Mouse (Mus musculus): ENCODE data around the gene Usmg5. TPM values are rescaled to one million over a fixed set of nuclear protein-coding genes. Genes with fewer than 3 reads are reported as not detected.

The Usmg5 gene
- total RNA-seq, 2 experiments from 2014 or later: 610 to 660 TPM

- intact Hi-C loops (cut with DNase I): no loop called here
- no peak for DNase-seq
Measured at GRCm38 (mm10) chr19:47065860-47066259, 24.6 kb downstream of the Usmg5 start.

- no peak for DNase-seq
- intact Hi-C loops (cut with DNase I): no loop called here
Measured at GRCm38 (mm10) chr19:47057684-47058083, 32.8 kb downstream of the Usmg5 start.

- intact Hi-C loops (cut with DNase I): no loop called here
- DNase-seq: no peak
Measured at GRCm38 (mm10) chr19:47053471-47053870, 37.0 kb downstream of the Usmg5 start.

GRCm38 (mm10) chr19:47052927-47053326, 37.5 kb downstream of the Usmg5 start:
- intact Hi-C loops (cut with DNase I): no loop called here
- no peak for DNase-seq

GRCm38 (mm10) chr19:47050271-47051032, 40.0 kb downstream of the Usmg5 start, which contains the start of gene Pcgf6:
Gene Pcgf6 (minus strand): TSS chr19:47050906.
- DNase-seq: peak; percentile 85
- intact Hi-C loops (cut with DNase I): no loop called here

GRCm38 (mm10) chr19:47049840-47050239, 40.6 kb downstream of the Usmg5 start:
- intact Hi-C loops (cut with DNase I): no loop called here
- DNase-seq: no peak

GRCm38 (mm10) chr19:47049061-47049460, 41.4 kb downstream of the Usmg5 start:
- intact Hi-C loops (cut with DNase I): no loop called here
- DNase-seq: no peak

GRCm38 (mm10) chr19:47047236-47047833, 43.1 kb downstream of the Usmg5 start:
- intact Hi-C loops (cut with DNase I): no loop called here
- DNase-seq: no peak

- DNase-seq: no peak
- intact Hi-C loops (cut with DNase I): no loop called here
Measured at GRCm38 (mm10) chr19:47046343-47046742, 44.1 kb downstream of the Usmg5 start.

- intact Hi-C loops (cut with DNase I): no loop called here
Measured at GRCm38 (mm10) chr19:47043608-47044007, 46.8 kb downstream of the Usmg5 start.

GRCm38 (mm10) chr19:47040720-47041473, 49.5 kb downstream of the Usmg5 start:
- no peak for DNase-seq
- intact Hi-C loops (cut with DNase I): no loop called here

More at GRCm38 (mm10) chr19:47043608-47044007, 46.8 kb downstream of the Usmg5 start:
- DNase-seq: no peak

- intact Hi-C loops (cut with DNase I): no loop called here
- DNase-seq: no peak
Measured at GRCm38 (mm10) chr19:47036596-47036995, 53.9 kb downstream of the Usmg5 start.

GRCm38 (mm10) chr19:47034916-47035315, 55.5 kb downstream of the Usmg5 start:
- intact Hi-C loops (cut with DNase I): no loop called here
- DNase-seq: no peak

Other genes starting within 250 kb of the Usmg5 start
- 100 to 1,000 TPM; 246 to 250 TPM for gene Ina, start 75.9 kb downstream of the Usmg5 start, total RNA-seq (2021)
- gene Nt5c2, start 75.5 kb downstream of the Usmg5 start, total RNA-seq (2021): 10 to 100 TPM; 84.0 to 93.6 TPM
- 10 to 100 TPM; 25.0 to 26.1 TPM for gene Pcgf6, start 39.7 kb downstream of the Usmg5 start, total RNA-seq (2021)
- gene Taf5, start 22.9 kb downstream of the Usmg5 start, total RNA-seq (2021): 1 to 10 TPM; 7.8 to 8.6 TPM
- 10 to 100 TPM; 20.7 to 21.1 TPM for gene Pdcd11, start 121 bp upstream of the Usmg5 start, total RNA-seq (2021)
- 1 to 10 TPM; 1.2 to 2.2 TPM for gene Calhm2, start 47.6 kb upstream of the Usmg5 start, total RNA-seq (2021)
- gene Calhm1, start 53.6 kb upstream of the Usmg5 start, total RNA-seq (2021): not detected
- gene Calhm3, start 67.1 kb upstream of the Usmg5 start, total RNA-seq (2021): not detected
- 10 to 100 TPM; 42.6 to 54.8 TPM for gene Neurl1a, start 88.2 kb upstream of the Usmg5 start, total RNA-seq (2021)

All from left cerebral cortex, postnatal 4 days (tissue).